Mouse (Mus musculus): ENCODE results near the gene Lgals7.

DNA sequence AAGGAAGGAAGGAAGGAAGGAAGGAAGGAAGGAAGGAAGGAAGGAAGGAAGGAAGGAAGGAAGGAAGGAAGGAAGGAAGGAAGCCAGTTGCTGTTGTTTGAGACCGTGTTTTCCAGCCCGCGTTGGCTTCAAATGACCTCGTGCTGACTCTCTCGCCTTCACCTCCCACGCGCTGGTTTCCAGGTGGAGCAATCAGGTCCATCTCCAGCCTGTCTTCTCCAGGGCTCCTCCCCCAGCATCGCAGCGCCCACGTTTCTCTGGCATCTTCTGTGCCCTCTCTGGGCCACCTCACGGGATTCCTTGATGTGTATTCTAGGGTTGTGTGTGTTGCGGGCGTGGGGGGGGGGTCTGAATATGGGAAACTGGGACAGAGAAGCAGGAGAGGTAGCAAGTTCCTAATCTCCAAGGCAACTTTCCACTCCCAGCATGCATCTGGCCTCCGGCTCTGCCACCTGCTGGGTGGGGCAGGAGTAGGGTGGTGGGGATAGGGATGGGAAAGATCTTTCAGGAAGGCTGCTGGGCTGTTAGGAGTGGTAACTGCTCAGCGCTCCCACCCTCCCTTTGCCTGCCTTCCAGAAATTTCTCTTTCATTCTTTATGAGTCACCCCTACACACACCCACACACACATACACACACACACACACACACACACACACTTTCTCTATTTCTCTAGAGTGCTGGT lies 695 bp upstream of the Lgals7 start:
- TF ChIP-seq POLR2A (IDR thresholded peaks at IDR 0.05; ENCODE audit: extremely low read depth, insufficient read depth, low read length) (no peak), CTCF (IDR thresholded peaks at IDR 0.05; ENCODE audit: low read depth, low read length) (no peak)

All from liver, adult 2 months (tissue).